In the genomic region with DNA sequence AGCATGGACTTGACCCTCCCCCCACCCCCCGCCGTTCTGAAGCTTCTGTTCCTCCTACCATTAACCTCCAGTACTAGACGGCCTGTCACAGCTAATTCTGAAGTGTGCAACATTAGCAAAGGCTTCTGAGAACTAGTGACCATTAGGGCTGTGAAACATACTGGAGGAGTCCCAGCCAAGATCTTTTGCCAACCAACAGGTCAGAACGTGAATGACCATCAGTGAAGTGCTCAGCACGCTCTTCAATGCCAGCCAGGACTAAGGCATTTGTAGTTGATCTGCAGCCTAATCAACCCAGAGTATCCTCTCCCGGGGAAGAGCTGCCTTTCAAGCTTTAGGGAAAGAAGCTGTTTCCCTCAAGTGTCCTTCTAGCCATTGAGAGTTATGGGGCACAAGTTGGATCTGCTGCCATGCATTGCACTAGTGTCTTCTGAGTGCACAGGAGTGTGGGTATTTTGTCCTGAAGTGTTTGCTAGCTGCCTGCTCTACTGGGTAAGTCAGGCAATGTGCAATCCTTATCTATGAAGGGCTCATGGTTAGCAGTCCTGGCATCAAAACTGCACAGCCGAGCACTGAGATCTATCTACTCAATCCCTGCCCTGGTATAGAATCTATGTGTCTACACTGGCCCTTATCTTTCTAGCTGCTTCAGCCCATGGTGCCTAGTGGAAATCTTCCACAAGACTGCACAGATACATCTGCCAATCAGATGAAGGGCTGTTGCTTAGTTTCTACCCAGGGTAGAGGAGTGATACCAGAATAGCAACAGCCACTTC, we compare ENCODE assay signal across 21 mouse cellular contexts. TPM values are rescaled to one million over a fixed set of nuclear protein-coding genes. Genes with fewer than 3 reads are reported as not detected.
DNase-seq lines count a peak whose midpoint lies in the region; ATAC-seq lines count a peak whose summit lies in the region.
"Had no signal": no experiment of that assay in that cellular context is flagged by ENCODE, and none has a peak within 500 bp of the region (broad histone marks: within the 10 kb centered on the region; RNA-seq: fewer than 3 reads in every experiment).

No protein-coding gene starts in this region.

- no peaks in the 10 kb centered on the region for H3K4me1 ChIP-seq in liver, embryonic 13.5 days (replicated peaks)
- H3K4me1 ChIP-seq: embryonic facial prominence, embryonic 10.5 days; forebrain, embryonic 13.5 days; heart, embryonic 13.5 days had no signal

- peak; percentile 37 to 42 for DNase-seq in cerebellum, adult 18-20 months
- DNase-seq in cerebellum, postnatal 14 days, result peak; percentile 46 to 57
- DNase-seq in cerebellum, adult 9-11 months, result no peak
- no peak for DNase-seq in liver, embryonic 13.5 days
- DNase-seq in liver, result no peak
- DNase-seq: adrenal gland, postnatal 14 days; B cell, adult 2 months; gastrocnemius, adult 2 months; gastrocnemius, postnatal 25 days; heart, postnatal 36 days had no signal

- H3K4me2 ChIP-seq in liver, embryonic 13.5 days, result no peak overlapping the region
- H3K4me2 ChIP-seq: forebrain, embryonic 13.5 days; heart, embryonic 13.5 days; hindbrain, embryonic 12.5 days had no signal

- no peak overlapping the region for H3K9ac ChIP-seq in liver, embryonic 13.5 days
- H3K9ac ChIP-seq: forebrain, embryonic 13.5 days; heart, embryonic 13.5 days; hindbrain, embryonic 12.5 days had no signal

- no peak overlapping the region for H3K4me3 ChIP-seq in liver, embryonic 13.5 days (replicated peaks)
- H3K4me3 ChIP-seq: embryonic facial prominence, embryonic 10.5 days; forebrain, embryonic 13.5 days; gastrocnemius, adult 2 months; heart, embryonic 13.5 days; hindbrain, embryonic 12.5 days had no signal

- ATAC-seq in cerebellum, adult (ENCODE audit: insufficient number of reproducible peaks, low FRiP score, low TSS enrichment), result no peak
- 0 out of 2 replicates have a peak, but pooled peaks have one; percentile 41 for ATAC-seq in liver, embryonic 13.5 days (ENCODE audit: low read depth)
- no peak for ATAC-seq in CD4-positive, CD25-positive, alpha-beta regulatory T cell, adult 4 months
- ATAC-seq: activated CD4-positive, CD25-positive, alpha-beta regulatory T cell, adult 4 months; forebrain, embryonic 13.5 days; hindbrain, embryonic 16.5 days; inflammation-experienced regulatory T-cells, adult 6 months; intestine, postnatal 0 days; Patski had no signal

- no peaks in the 10 kb centered on the region for H3K36me3 ChIP-seq in liver, embryonic 13.5 days
- H3K36me3 ChIP-seq: embryonic facial prominence, embryonic 10.5 days; heart, embryonic 13.5 days; hindbrain, embryonic 12.5 days had no signal

- no peaks in the 10 kb centered on the region for H3K9me3 ChIP-seq in liver, embryonic 13.5 days (replicated peaks)
- H3K9me3 ChIP-seq: embryonic facial prominence, embryonic 10.5 days; forebrain, embryonic 13.5 days; heart, embryonic 13.5 days; hindbrain, embryonic 12.5 days had no signal

- peaks cover 17% of the 10 kb centered on the region for H3K27me3 ChIP-seq in liver, embryonic 13.5 days

- 46% methylated on average over 7 of the region's 7 CpGs for WGBS in liver, embryonic 13.5 days (ENCODE audit: insufficient replicate concordance)

- H3K27ac ChIP-seq in liver, embryonic 13.5 days, result no peak overlapping the region
- H3K27ac ChIP-seq: embryonic facial prominence, embryonic 10.5 days; forebrain, embryonic 13.5 days; gastrocnemius, adult 2 months; heart, embryonic 13.5 days; hindbrain, embryonic 12.5 days had no signal

RNA-seq across cellular contexts. Expression of a gene that starts 6.1 kb away (rescaled TPM):
- 0.06 and 0.09 TPM in 2 replicates for polyA plus RNA-seq in liver, embryonic 13.5 days (2015; fragmentation: Nextera tagmentation; extraction: Ambion mirVana)
- not detected for polyA plus RNA-seq in CD4-positive, CD25-positive, alpha-beta regulatory T cell, adult 4 months (2017; shearing (Covaris generic))
- polyA plus RNA-seq: activated CD4-positive, CD25-positive, alpha-beta regulatory T cell, adult 4 months; inflammation-experienced regulatory T-cells, adult 6 months; Patski had no signal

Comparison
In these comparisons a context has a peak if more than half of its experiments do, and no peak if none do; other contexts are left out.
1. DNase-seq: peak in cerebellum, adult 18-20 months (2 of 2) and cerebellum, postnatal 14 days (2 of 2); none in cerebellum, adult 9-11 months (single experiment), liver, embryonic 13.5 days (single experiment) and liver (single experiment).